Comparison of ENCODE assay signal across 24 mouse cellular contexts in the genomic region with DNA sequence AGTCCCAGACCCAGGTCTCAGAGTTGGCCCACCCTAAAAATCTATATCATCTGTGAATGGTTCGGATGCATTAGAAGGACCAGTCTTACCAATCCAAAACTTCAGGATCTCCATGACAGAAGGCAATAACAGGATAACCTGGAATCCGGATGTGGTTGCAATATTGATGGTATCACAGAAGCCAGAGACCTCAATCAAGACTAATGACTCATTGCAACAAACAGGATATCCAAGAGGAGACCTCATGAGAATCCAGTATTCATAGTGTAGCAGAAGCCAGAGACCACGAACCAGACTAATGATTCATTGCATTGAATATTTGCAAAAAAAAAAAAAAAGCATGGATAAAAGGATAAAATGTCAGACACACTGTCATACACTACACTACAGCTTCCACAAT.
"Had no signal": no experiment of that assay in that cellular context is flagged by ENCODE, and none has a peak within 500 bp of the region (broad histone marks: within the 10 kb centered on the region; RNA-seq: fewer than 3 reads in every experiment).

No protein-coding gene starts in this region.

- H3K9ac ChIP-seq: heart, embryonic 13.5 days; heart, embryonic 15.5 days; hindbrain, embryonic 13.5 days; intestine, embryonic 15.5 days; limb, embryonic 13.5 days; limb, embryonic 15.5 days; liver, embryonic 12.5 days; liver, embryonic 14.5 days had no signal

- H3K27me3 ChIP-seq: heart, embryonic 13.5 days; heart, embryonic 15.5 days; hindbrain, embryonic 13.5 days; intestine, embryonic 15.5 days; limb, embryonic 13.5 days; limb, embryonic 15.5 days; liver, embryonic 12.5 days had no signal

- ATAC-seq: hindbrain, embryonic 16.5 days; inflammation-experienced regulatory T-cells, adult 6 months; liver, embryonic 12.5 days had no signal

- H3K9me3 ChIP-seq: heart, embryonic 13.5 days; heart, embryonic 15.5 days; hindbrain, embryonic 13.5 days; intestine, embryonic 15.5 days; limb, embryonic 13.5 days; limb, embryonic 15.5 days; liver, embryonic 12.5 days had no signal

- H3K4me1 ChIP-seq: heart, embryonic 13.5 days; heart, embryonic 15.5 days; hindbrain, embryonic 13.5 days; intestine, embryonic 15.5 days; limb, embryonic 13.5 days; limb, embryonic 15.5 days; liver, embryonic 12.5 days had no signal

- H3K27ac ChIP-seq: heart, adult 2 months; heart, embryonic 13.5 days; heart, embryonic 15.5 days; hindbrain, embryonic 13.5 days; intestine, embryonic 15.5 days; layer of hippocampus, adult 2 months; limb, embryonic 13.5 days; limb, embryonic 15.5 days; liver, embryonic 12.5 days; liver, embryonic 14.5 days had no signal

- DNase-seq: gastrocnemius, postnatal 14 days; gastrocnemius, postnatal 36 days; heart, adult 2 months; heart, postnatal 14 days; heart, postnatal 36 days; kidney, adult 18-20 months; kidney, adult 8-10 months; kidney, postnatal 10 days; kidney, postnatal 25 days; kidney, postnatal 4 days; layer of hippocampus, postnatal 36 days; left cerebral cortex, postnatal 4 days had no signal

- H3K4me3 ChIP-seq: heart, adult 2 months; heart, embryonic 13.5 days; heart, embryonic 15.5 days; hindbrain, embryonic 13.5 days; intestine, embryonic 15.5 days; layer of hippocampus, adult 2 months; limb, embryonic 13.5 days; limb, embryonic 15.5 days; liver, embryonic 12.5 days had no signal

- H3K4me2 ChIP-seq: heart, embryonic 11.5 days; heart, embryonic 13.5 days; heart, embryonic 15.5 days; hindbrain, embryonic 13.5 days; intestine, embryonic 15.5 days; limb, embryonic 13.5 days; limb, embryonic 15.5 days; liver, embryonic 12.5 days had no signal

- H3K36me3 ChIP-seq: heart, embryonic 13.5 days; heart, embryonic 15.5 days; hindbrain, embryonic 13.5 days; intestine, embryonic 15.5 days; limb, embryonic 13.5 days; limb, embryonic 15.5 days; liver, embryonic 12.5 days had no signal
